Mouse (Mus musculus) midbrain, embryonic 16.5 days (tissue): Measurements from ENCODE around the gene Clec4d. TPM values are rescaled to one million over a fixed set of nuclear protein-coding genes. Genes with fewer than 3 reads are reported as not detected.

Source experiments
- ATAC-seq: fragments of 200-750 bp; cut with Nextera tagmentation; 2 replicates; pipeline ENCODE4 v1.8.0; 2017; ENCODE audit warnings: moderate TSS enrichment
- H3K27ac ChIP-seq: fragments of 300-500 bp; sonication (generic); 2 replicates; pipeline ENCODE4 v1.5.1; 2014; ENCODE audit warnings: mild to moderate bottlenecking, low read length, mixed read lengths
- H3K27me3 ChIP-seq: fragments of 300-500 bp; sonication (generic); 2 replicates; pipeline ENCODE4 v1.6.1; 2014; ENCODE audit warnings: low read depth, low read length, mixed read lengths; ENCODE audit not compliant: control insufficient read depth, insufficient read depth
- H3K36me3 ChIP-seq: fragments of 300-500 bp; sonication (generic); 2 replicates; pipeline ENCODE4 v1.6.1; 2014; ENCODE audit warnings: mild to moderate bottlenecking, low read length, moderate library complexity, mixed read lengths; ENCODE audit not compliant: control insufficient read depth, insufficient read depth
- H3K4me1 ChIP-seq: fragments of 300-500 bp; sonication (generic); 2 replicates; pipeline ENCODE4 v1.6.1; 2014; ENCODE audit warnings: mild to moderate bottlenecking, low read length, mixed read lengths; ENCODE audit not compliant: control insufficient read depth, insufficient read depth
- H3K4me2 ChIP-seq: fragments of 300-500 bp; sonication (generic); 2 replicates; pipeline ENCODE4 v1.6.1; 2014; ENCODE audit warnings: mild to moderate bottlenecking, low read length, mixed read lengths
- H3K4me3 ChIP-seq: fragments of 300-500 bp; sonication (generic); 2 replicates; pipeline ENCODE4 v1.5.1; 2014; ENCODE audit warnings: low read depth, mild to moderate bottlenecking, low read length, moderate library complexity, mixed read lengths
- H3K9ac ChIP-seq: fragments of 300-500 bp; sonication (generic); 2 replicates; pipeline ENCODE4 v1.6.1; 2014; ENCODE audit warnings: low read depth, low read length, mixed read lengths
- H3K9me3 ChIP-seq: fragments of 300-500 bp; sonication (generic); replicated peaks from 2 replicates; pipeline ENCODE4 v1.6.1; 2014; ENCODE audit warnings: mild to moderate bottlenecking, low read length, mixed read lengths; ENCODE audit not compliant: control insufficient read depth, poor library complexity, severe bottlenecking
- WGBS: fragments of 180-500 bp; shearing (Covaris S2); extraction: QIAGEN DNeasy Blood & Tissue Kit; methylation state at CpG from one replicate; pipeline ENCODE4 v1.1.7; 2014; 5-methylcytosine and 5-hydroxymethylcytosine counted together
- polyA plus RNA-seq: library from polyadenylated mRNA; unstranded; fragments of >200 nt; fragmentation: Nextera tagmentation; extraction: Ambion mirVana; gene quantifications from 2 replicates; pipeline ENCODE4 v1.2.1, GENCODE M21; 2015

Clec4d gene
- polyA plus RNA-seq, 1 experiment from 2014 or later, result not detected

- ATAC-seq, result no peak
- H3K36me3 ChIP-seq, result no peaks in the 10 kb centered on the region
- no peak overlapping the region for H3K9ac ChIP-seq
- 89% methylated on average over 4 of the region's 4 CpGs for WGBS
- H3K4me2 ChIP-seq, result no peak overlapping the region
- no peak overlapping the region for H3K27ac ChIP-seq
- H3K9me3 ChIP-seq, result no peaks in the 10 kb centered on the region; the same call in 1 of the 2 replicates
- no peaks in the 10 kb centered on the region for H3K4me1 ChIP-seq
- no peak overlapping the region for H3K4me3 ChIP-seq
- no peaks in the 10 kb centered on the region for H3K27me3 ChIP-seq
Measured at GRCm38 (mm10) chr6:123259889-123260603, 1.9 kb upstream of the Clec4d start.

DNA sequence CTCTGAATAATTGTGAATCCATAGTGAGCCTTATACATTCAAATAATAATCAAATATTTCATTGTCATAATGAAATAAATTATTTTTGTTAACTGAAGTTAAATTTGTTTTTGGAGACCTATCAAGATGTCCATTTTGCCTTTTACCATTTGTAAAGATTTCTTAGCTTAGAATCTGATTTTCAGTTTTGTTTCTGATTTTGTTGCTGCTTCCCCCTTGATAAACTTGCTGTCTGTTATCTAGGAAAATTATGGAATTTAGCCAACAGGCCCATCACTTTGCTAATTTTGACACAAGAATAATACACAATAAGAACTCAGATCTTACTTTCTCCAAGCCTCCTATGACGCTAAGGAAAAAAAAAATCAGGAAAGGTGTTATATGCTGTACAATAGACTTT, 1.0 kb upstream of the Clec4d start:
- H3K9me3 ChIP-seq, result no peaks in the 10 kb centered on the region; the same call in 1 of the 2 replicates
- H3K4me1 ChIP-seq, result no peaks in the 10 kb centered on the region
- H3K4me2 ChIP-seq, result no peak overlapping the region
- WGBS, result 97% methylated on average over 1 of the region's 1 CpGs
- no peak overlapping the region for H3K9ac ChIP-seq
- ATAC-seq, result no peak
- H3K27ac ChIP-seq, result no peak overlapping the region
- H3K4me3 ChIP-seq, result no peak overlapping the region
- H3K27me3 ChIP-seq, result no peaks in the 10 kb centered on the region
- H3K36me3 ChIP-seq, result no peaks in the 10 kb centered on the region

DNA sequence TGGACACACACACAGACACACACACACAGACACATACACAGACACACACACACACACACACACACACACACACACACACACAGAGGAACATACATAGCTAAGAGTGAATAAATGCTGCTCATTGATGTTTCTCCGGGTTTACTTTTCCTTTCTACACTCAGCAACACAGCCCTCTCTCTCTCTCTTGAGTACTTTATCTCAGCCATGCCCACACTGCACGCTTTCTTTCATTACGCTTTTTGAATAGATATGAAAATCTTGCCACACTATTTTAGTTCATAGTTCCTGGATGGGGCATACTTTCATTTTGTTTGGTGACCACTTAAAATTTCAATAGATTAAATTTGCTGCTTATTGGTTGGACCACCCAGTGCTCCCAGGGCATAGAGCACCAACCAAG, 2.3 kb downstream of the Clec4d start:
- no peak for ATAC-seq
- Histone ChIP-seq H3K27ac (no peak overlapping the region), H3K4me1 (no peaks in the 10 kb centered on the region), H3K36me3 (no peaks in the 10 kb centered on the region), H3K4me2 (no peak overlapping the region), H3K9me3 (no peaks in the 10 kb centered on the region), H3K9ac (no peak overlapping the region), H3K4me3 (no peak overlapping the region), H3K27me3 (no peaks in the 10 kb centered on the region)
- 90% methylated on average over 3 of the region's 3 CpGs for WGBS

DNA sequence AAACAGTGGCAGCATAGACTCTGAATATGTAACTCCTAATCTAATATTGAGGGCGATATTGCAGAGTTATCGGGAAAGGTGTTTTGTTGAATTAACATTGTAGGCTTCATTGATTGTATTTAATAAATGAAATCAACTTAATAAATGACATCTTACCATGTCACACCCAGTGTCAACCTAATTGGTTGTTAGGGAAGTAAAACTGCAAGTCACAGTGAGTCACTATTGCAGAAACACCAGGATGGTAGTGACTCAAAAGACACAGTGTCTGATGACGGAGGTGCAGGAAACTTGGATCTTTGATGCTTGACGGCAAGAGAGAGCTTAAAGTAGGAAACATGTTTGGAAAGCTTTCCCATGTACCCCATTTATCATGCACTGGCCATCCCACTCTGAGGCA, 3.9 kb downstream of the Clec4d start:
- ATAC-seq, result no peak
- WGBS, result 95% methylated on average over 4 of the region's 4 CpGs
- H3K4me3 ChIP-seq, result no peak overlapping the region
- H3K4me2 ChIP-seq, result no peak overlapping the region
- H3K9me3 ChIP-seq, result no peaks in the 10 kb centered on the region
- no peak overlapping the region for H3K27ac ChIP-seq
- H3K9ac ChIP-seq, result no peak overlapping the region
- no peaks in the 10 kb centered on the region for H3K27me3 ChIP-seq
- H3K4me1 ChIP-seq, result no peaks in the 10 kb centered on the region
- H3K36me3 ChIP-seq, result no peaks in the 10 kb centered on the region

DNA sequence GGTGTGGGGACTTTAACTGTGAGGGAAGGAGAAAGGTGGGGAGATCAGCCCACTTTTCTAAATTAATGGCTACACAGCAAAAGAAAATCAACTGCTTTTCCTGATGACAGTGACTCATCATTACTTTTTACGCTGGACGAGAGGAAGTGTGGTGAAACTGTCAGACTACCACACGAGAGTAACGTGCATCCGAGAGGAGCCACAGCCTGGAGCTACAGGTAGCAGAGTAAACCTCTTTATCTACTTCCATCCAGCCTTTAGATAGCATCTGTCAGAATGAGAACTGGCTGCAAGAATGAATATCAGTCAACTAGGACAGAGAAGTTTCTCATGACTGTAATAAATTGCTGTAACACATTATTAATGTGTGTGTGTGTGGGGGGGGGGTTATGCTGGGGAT, 5.0 kb downstream of the Clec4d start:
- H3K27me3 ChIP-seq, result no peaks in the 10 kb centered on the region
- no peak overlapping the region for H3K4me2 ChIP-seq
- H3K9ac ChIP-seq, result no peak overlapping the region
- no peak overlapping the region for H3K27ac ChIP-seq
- ATAC-seq, result no peak
- no peaks in the 10 kb centered on the region for H3K4me1 ChIP-seq
- WGBS, result 89% methylated on average over 5 of the region's 5 CpGs
- H3K4me3 ChIP-seq, result no peak overlapping the region
- H3K9me3 ChIP-seq, result no peaks in the 10 kb centered on the region
- H3K36me3 ChIP-seq, result no peaks in the 10 kb centered on the region

GRCm38 (mm10) chr6:123279443-123279842, 17.5 kb downstream of the Clec4d start:
- no peak overlapping the region for H3K9ac ChIP-seq
- H3K9me3 ChIP-seq, result no peaks in the 10 kb centered on the region; the same call in 1 of the 2 replicates
- H3K4me2 ChIP-seq, result no peak overlapping the region
- no peak overlapping the region for H3K4me3 ChIP-seq
- no peak for ATAC-seq
- H3K27ac ChIP-seq, result no peak overlapping the region
- H3K36me3 ChIP-seq, result no peaks in the 10 kb centered on the region
- WGBS, result 88% methylated on average over 2 of the region's 2 CpGs
- H3K27me3 ChIP-seq, result no peaks in the 10 kb centered on the region
- H3K4me1 ChIP-seq, result no peaks in the 10 kb centered on the region

- H3K9ac ChIP-seq, result no peak overlapping the region
- no peak overlapping the region for H3K27ac ChIP-seq
- H3K36me3 ChIP-seq, result no peaks in the 10 kb centered on the region
- H3K4me3 ChIP-seq, result no peak overlapping the region
- no peaks in the 10 kb centered on the region; the same call in 1 of the 2 replicates for H3K9me3 ChIP-seq
- no peaks in the 10 kb centered on the region for H3K27me3 ChIP-seq
- WGBS, result 91% methylated on average over 2 of the region's 2 CpGs
- H3K4me1 ChIP-seq, result no peaks in the 10 kb centered on the region
- H3K4me2 ChIP-seq, result no peak overlapping the region
- ATAC-seq, result no peak
Measured at GRCm38 (mm10) chr6:123286311-123286710, 24.4 kb downstream of the Clec4d start.

GRCm38 (mm10) chr6:123288931-123289330, 27.0 kb downstream of the Clec4d start:
- Histone ChIP-seq H3K4me2 (no peak overlapping the region), H3K4me3 (no peak overlapping the region), H3K4me1 (no peaks in the 10 kb centered on the region), H3K36me3 (no peaks in the 10 kb centered on the region), H3K9ac (no peak overlapping the region), H3K9me3 (no peaks in the 10 kb centered on the region; the same call in 1 of the 2 replicates), H3K27me3 (no peaks in the 10 kb centered on the region), H3K27ac (no peak overlapping the region)
- ATAC-seq, result no peak
- WGBS, result 83% methylated on average over 10 of the region's 10 CpGs

GRCm38 (mm10) chr6:123289753-123290152, 27.8 kb downstream of the Clec4d start, which contains the start of gene Clec4e:
TSS of gene Clec4e (minus strand) at chr6:123289870.
- ATAC-seq, result no peak
- 85% methylated on average over 4 of the region's 4 CpGs for WGBS

More at GRCm38 (mm10) chr6:123289753-123290152, 27.8 kb downstream of the Clec4d start, which contains the start of gene Clec4e:
- H3K4me1 ChIP-seq, result no peaks in the 10 kb centered on the region
- H3K4me3 ChIP-seq, result no peak within 1 kb of the TSS
- H3K4me2 ChIP-seq, result no peak within 1 kb of the TSS
- no peak within 1 kb of the TSS for H3K27ac ChIP-seq
- H3K27me3 ChIP-seq, result no peaks in the 10 kb centered on the region
- no peaks in the 10 kb centered on the region for H3K9me3 ChIP-seq
- no peaks in the 10 kb centered on the region for H3K36me3 ChIP-seq
- H3K9ac ChIP-seq, result no peak within 1 kb of the TSS
